Mouse (Mus musculus): Measurements from ENCODE around the gene Kcp.

The Kcp gene

GRCm38 (mm10) chr6:29507447-29508309 is at the start of gene Kcp:
Gene Kcp (minus strand): TSS chr6:29507952.
- DNase-seq (ENCODE audit: low read depth in 1 of 2, low spot score in 2 of 2), result no peak

GRCm38 (mm10) chr6:29557112-29557511 is 49.4 kb upstream of the Kcp start:
- no peak for DNase-seq (ENCODE audit: low read depth in 1 of 2, low spot score in 2 of 2)

- DNase-seq (ENCODE audit: low read depth in 1 of 2, low spot score in 2 of 2), result no peak
Observed at GRCm38 (mm10) chr6:29552526-29552925, 44.8 kb upstream of the Kcp start.

GRCm38 (mm10) chr6:29548086-29548485 is 40.3 kb upstream of the Kcp start:
- DNase-seq (ENCODE audit: low read depth in 1 of 2, low spot score in 2 of 2), result no peak

- no peak for DNase-seq (ENCODE audit: low read depth in 1 of 2, low spot score in 2 of 2)
Observed at GRCm38 (mm10) chr6:29547582-29547981, 39.8 kb upstream of the Kcp start.

- DNase-seq (ENCODE audit: low read depth in 1 of 2, low spot score in 2 of 2), result no peak
Observed at GRCm38 (mm10) chr6:29545611-29546010, 37.9 kb upstream of the Kcp start.

GRCm38 (mm10) chr6:29540956-29541355 is 33.2 kb upstream of the Kcp start:
- no peak for DNase-seq (ENCODE audit: low read depth in 1 of 2, low spot score in 2 of 2)

GRCm38 (mm10) chr6:29540223-29540622 is 32.5 kb upstream of the Kcp start:
- DNase-seq (ENCODE audit: low read depth in 1 of 2, low spot score in 2 of 2), result no peak

GRCm38 (mm10) chr6:29539502-29539901 is 31.8 kb upstream of the Kcp start:
- DNase-seq (ENCODE audit: low read depth in 1 of 2, low spot score in 2 of 2), result no peak

GRCm38 (mm10) chr6:29537221-29537620 is 29.5 kb upstream of the Kcp start:
- DNase-seq (ENCODE audit: low read depth in 1 of 2, low spot score in 2 of 2), result no peak

GRCm38 (mm10) chr6:29536651-29537193 is 29.0 kb upstream of the Kcp start:
- DNase-seq (ENCODE audit: low read depth in 1 of 2, low spot score in 2 of 2), result peak in 1 of 2 experiments; percentile 34

- DNase-seq (ENCODE audit: low read depth in 1 of 2, low spot score in 2 of 2), result no peak
Observed at GRCm38 (mm10) chr6:29535316-29535715, 27.6 kb upstream of the Kcp start.

- no peak for DNase-seq (ENCODE audit: low read depth in 1 of 2, low spot score in 2 of 2)
Observed at GRCm38 (mm10) chr6:29530050-29530449, 22.3 kb upstream of the Kcp start.

- no peak for DNase-seq (ENCODE audit: low read depth in 1 of 2, low spot score in 2 of 2)
Observed at GRCm38 (mm10) chr6:29529444-29529820, 21.7 kb upstream of the Kcp start.

GRCm38 (mm10) chr6:29528561-29529443 is 21.1 kb upstream of the Kcp start:
- DNase-seq (ENCODE audit: low read depth in 1 of 2, low spot score in 2 of 2), result peak; percentile 71 to 75

GRCm38 (mm10) chr6:29528165-29528505 is 20.4 kb upstream of the Kcp start:
- no peak for DNase-seq (ENCODE audit: low read depth in 1 of 2, low spot score in 2 of 2)

GRCm38 (mm10) chr6:29527361-29528164 is 19.8 kb upstream of the Kcp start:
- DNase-seq (ENCODE audit: low read depth in 1 of 2, low spot score in 2 of 2), result no peak

- peak in 1 of 2 experiments; percentile 71 for DNase-seq (ENCODE audit: low read depth in 1 of 2, low spot score in 2 of 2)
Observed at GRCm38 (mm10) chr6:29526281-29527251, 18.8 kb upstream of the Kcp start, which contains the start of gene Irf5. Gene Irf5 (plus strand): TSS chr6:29526625.

GRCm38 (mm10) chr6:29525256-29525655 is 17.5 kb upstream of the Kcp start:
- DNase-seq (ENCODE audit: low read depth in 1 of 2, low spot score in 2 of 2), result peak in 1 of 2 experiments; percentile 46

GRCm38 (mm10) chr6:29524034-29524489 is 16.3 kb upstream of the Kcp start:
- peak; percentile 80 to 81 for DNase-seq (ENCODE audit: low read depth in 1 of 2, low spot score in 2 of 2)

Data from monocyte, adult 2 months (primary cell).